Mouse (Mus musculus) stomach, embryonic 16.5 days (tissue): ENCODE measurements at regions not wholly inside any gene's neighbourhood (a gene's known extent, or its start where the extent isn't known, plus 50 kb on each side); places are given as distances from the start of the nearest gene placed in this dataset.

Source experiments
- ATAC-seq: fragments of 200-750 bp; cut with Nextera tagmentation; 2 replicates; pipeline ENCODE4 v1.8.0; 2017; ENCODE audit warnings: moderate number of reproducible peaks, moderate TSS enrichment; ENCODE audit not compliant: insufficient read depth, low FRiP score
- H3K27ac ChIP-seq: fragments of 300-500 bp; sonication (generic); 2 replicates; pipeline ENCODE4 v1.5.1; 2014; ENCODE audit warnings: low read length
- H3K27me3 ChIP-seq: fragments of 300-500 bp; sonication (generic); 2 replicates; pipeline ENCODE4 v1.6.1; 2014; ENCODE audit warnings: low read length, control low read depth, mixed read lengths; ENCODE audit not compliant: control insufficient read depth, insufficient read depth
- H3K36me3 ChIP-seq: fragments of 300-500 bp; sonication (generic); 2 replicates; pipeline ENCODE4 v1.6.1; 2014; ENCODE audit warnings: low read length; ENCODE audit not compliant: control insufficient read depth, insufficient read depth
- H3K4me1 ChIP-seq: fragments of 300-500 bp; sonication (generic); 2 replicates; pipeline ENCODE4 v1.6.1; 2014; ENCODE audit warnings: low read length, control low read depth, mixed read lengths; ENCODE audit not compliant: control insufficient read depth, insufficient read depth
- H3K4me2 ChIP-seq: fragments of 300-500 bp; sonication (generic); 2 replicates; pipeline ENCODE4 v1.6.1; 2014; ENCODE audit warnings: low read depth, low read length, mixed read lengths
- H3K4me3 ChIP-seq: fragments of 300-500 bp; sonication (generic); replicated peaks from 2 replicates; pipeline ENCODE4 v1.5.1; 2014; ENCODE audit warnings: mild to moderate bottlenecking, low read length
- H3K9ac ChIP-seq: fragments of 300-500 bp; sonication (generic); 2 replicates; pipeline ENCODE4 v1.6.1; 2014; ENCODE audit warnings: low read length
- H3K9me3 ChIP-seq: fragments of 300-500 bp; sonication (generic); replicated peaks from 2 replicates; pipeline ENCODE4 v1.6.1; 2016; ENCODE audit warnings: low read length, control low read depth; ENCODE audit not compliant: control insufficient read depth
- WGBS: fragments of 180-500 bp; shearing (Covaris S2); extraction: QIAGEN DNeasy Blood & Tissue Kit; methylation state at CpG from one replicate; pipeline ENCODE4 v1.1.7; 2014; 5-methylcytosine and 5-hydroxymethylcytosine counted together

GRCm38 (mm10) chr7:34587239-34587638, 69.3 kb downstream of the Kctd15 start:
- no peak for ATAC-seq
- Histone ChIP-seq H3K9ac (no peak overlapping the region), H3K4me3 (no peak overlapping the region), H3K4me1 (no peaks in the 10 kb centered on the region), H3K27ac (no peak overlapping the region), H3K4me2 (no peak overlapping the region), H3K36me3 (no peaks in the 10 kb centered on the region), H3K9me3 (peaks cover 6% of the 10 kb centered on the region; the same call in 1 of the 2 replicates), H3K27me3 (no peaks in the 10 kb centered on the region)
- 92% methylated on average over 3 of the region's 3 CpGs for WGBS

DNA sequence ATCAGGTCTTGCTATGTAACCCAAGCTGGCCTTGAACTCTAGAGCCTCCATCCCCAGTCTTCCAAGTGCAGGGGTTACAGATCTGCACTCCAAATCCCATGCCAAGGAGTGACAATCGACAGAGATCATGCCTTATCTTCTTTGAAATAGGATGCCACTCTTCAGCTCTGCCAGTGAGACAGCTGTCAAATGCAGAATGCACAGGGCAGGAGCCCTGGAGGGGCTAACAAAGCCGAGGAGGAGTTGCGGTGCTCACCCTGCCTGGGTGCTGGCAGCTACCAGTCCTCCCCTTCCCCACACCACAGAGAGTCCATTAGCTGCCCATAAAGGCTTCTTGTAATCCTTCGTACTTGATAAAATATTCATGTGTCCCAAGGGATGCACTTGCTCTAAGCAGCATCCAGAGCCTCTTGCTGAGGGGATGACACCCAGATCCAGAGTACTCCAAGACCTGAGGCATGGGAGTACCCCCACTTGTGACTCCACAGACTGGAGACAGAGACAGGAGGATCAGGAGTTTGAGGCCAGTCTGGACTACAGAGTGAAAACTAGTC, 71.1 kb downstream of the Kctd15 start:
- no peak overlapping the region for H3K9ac ChIP-seq
- no peak overlapping the region for H3K4me3 ChIP-seq
- H3K4me2 ChIP-seq, result no peak overlapping the region
- no peak overlapping the region for H3K27ac ChIP-seq
- WGBS, result 74% methylated on average over 4 of the region's 4 CpGs
- ATAC-seq, result no peak
- H3K9me3 ChIP-seq, result 0 out of 2 replicates have a peak, but pooled peaks cover 6% of the 10 kb centered on the region
- no peaks in the 10 kb centered on the region for H3K36me3 ChIP-seq
- H3K4me1 ChIP-seq, result no peaks in the 10 kb centered on the region
- no peaks in the 10 kb centered on the region for H3K27me3 ChIP-seq

DNA sequence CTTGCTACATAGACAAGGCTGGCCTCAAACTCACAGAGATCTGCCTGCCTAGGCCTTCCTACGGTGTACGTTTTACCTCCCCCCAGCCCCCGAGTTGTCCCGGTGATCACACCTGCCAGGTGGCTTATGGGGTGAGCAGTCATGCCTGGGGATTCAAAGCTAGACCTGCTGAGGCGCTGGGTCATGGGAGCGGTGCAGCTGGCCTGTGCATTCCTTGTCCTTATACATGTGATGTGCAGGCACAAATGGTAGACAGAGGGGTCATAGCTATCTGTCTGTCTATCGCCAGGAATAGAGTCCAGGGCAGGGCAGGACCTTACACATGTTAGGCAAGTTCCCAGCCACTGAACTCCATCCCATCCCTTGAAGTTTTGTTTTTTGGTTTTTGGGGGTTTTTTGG, 71.7 kb downstream of the Kctd15 start:
- Histone ChIP-seq H3K27me3 (no peaks in the 10 kb centered on the region), H3K4me1 (no peaks in the 10 kb centered on the region), H3K4me2 (no peak overlapping the region), H3K36me3 (no peaks in the 10 kb centered on the region), H3K9ac (no peak overlapping the region), H3K9me3 (0 out of 2 replicates have a peak, but pooled peaks cover 6% of the 10 kb centered on the region), H3K27ac (no peak overlapping the region), H3K4me3 (no peak overlapping the region)
- 88% methylated on average over 7 of the region's 7 CpGs for WGBS
- no peak for ATAC-seq

GRCm38 (mm10) chr7:34580866-34581265, 75.7 kb downstream of the Kctd15 start:
- Histone ChIP-seq H3K4me3 (no peak overlapping the region), H3K9ac (no peak overlapping the region), H3K36me3 (no peaks in the 10 kb centered on the region), H3K9me3 (0 out of 2 replicates have a peak, but pooled peaks cover 4% of the 10 kb centered on the region), H3K27ac (no peak overlapping the region), H3K27me3 (no peaks in the 10 kb centered on the region), H3K4me1 (no peaks in the 10 kb centered on the region), H3K4me2 (no peak overlapping the region)
- no peak for ATAC-seq
- 90% methylated on average over 9 of the region's 9 CpGs for WGBS

- Histone ChIP-seq H3K9me3 (no peaks in the 10 kb centered on the region), H3K9ac (peak overlapping the region; percentile 71), H3K4me3 (no peak overlapping the region), H3K36me3 (no peaks in the 10 kb centered on the region), H3K27ac (peak overlapping the region; percentile 79), H3K4me2 (peak overlapping the region; percentile 80), H3K4me1 (peaks cover 19% of the 10 kb centered on the region), H3K27me3 (no peaks in the 10 kb centered on the region)
- WGBS, result 31% methylated on average over 10 of the region's 10 CpGs
- ATAC-seq, result peak; percentile 45; the same call in 1 of the 2 replicates
Observed at GRCm38 (mm10) chr7:34571295-34571694, 85.2 kb downstream of the Kctd15 start.

DNA sequence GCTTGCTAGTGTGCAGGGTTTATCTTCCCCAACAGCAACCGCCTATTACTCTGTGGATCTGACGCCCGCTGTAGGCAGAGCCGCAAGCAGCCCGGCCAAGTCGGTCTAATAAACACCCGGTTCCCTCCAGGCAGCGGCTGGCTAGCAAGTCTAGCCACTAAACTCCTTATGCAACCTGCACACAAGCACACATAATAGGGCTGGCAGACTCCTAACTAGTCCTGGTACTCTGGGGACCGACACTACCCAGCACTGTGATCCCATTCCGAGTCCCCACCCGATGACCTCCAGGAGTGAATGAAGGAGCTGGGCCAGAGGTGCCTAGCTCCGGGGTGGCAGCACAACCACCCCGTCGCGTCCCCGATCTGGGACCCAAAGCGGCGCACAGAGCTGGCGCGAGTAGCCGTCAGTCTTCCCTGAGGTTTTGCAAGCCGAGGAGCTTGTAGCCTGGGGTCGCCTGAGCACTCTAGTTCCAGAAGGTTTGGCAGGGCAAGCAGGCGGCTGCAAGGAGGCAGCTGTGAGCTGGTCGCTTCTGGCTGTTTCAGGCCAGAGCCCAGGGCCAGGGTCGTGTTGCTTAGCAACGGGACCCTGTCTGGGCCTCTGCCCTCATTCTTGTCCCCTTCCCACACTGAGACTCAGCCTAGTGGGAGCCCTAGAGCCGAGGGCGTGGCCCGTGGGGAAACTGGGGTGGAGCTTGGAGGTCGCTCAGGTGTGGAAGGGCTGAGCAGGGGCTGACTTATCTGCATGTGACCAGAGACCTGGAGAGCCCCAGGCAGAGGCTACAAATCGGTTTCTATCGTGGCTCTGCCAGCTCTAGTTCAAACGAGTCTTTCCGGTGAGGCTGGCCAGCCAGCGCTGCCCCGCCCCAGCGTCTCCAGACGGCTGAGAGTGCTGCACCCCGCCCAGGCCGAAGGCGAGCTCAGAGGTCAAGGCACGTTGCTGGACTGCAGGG, 86.1 kb downstream of the Kctd15 start:
- peak overlapping the region; percentile 71 for H3K9ac ChIP-seq
- peak; percentile 88 for ATAC-seq
- WGBS, result 3% methylated on average over 43 of the region's 43 CpGs

GRCm38 (mm10) chr7:34569747-34570113, 86.8 kb downstream of the Kctd15 start:
- Histone ChIP-seq H3K27ac (peak overlapping the region; percentile 79; the same call in 1 of the 2 replicates), H3K9ac (peak overlapping the region; percentile 71)

More for the DNA sequence above, 86.1 kb downstream of the Kctd15 start:
- H3K36me3 ChIP-seq, result no peaks in the 10 kb centered on the region
- no peaks in the 10 kb centered on the region for H3K9me3 ChIP-seq
- H3K27ac ChIP-seq, result peak overlapping the region; percentile 79
- H3K4me1 ChIP-seq, result peaks cover 19% of the 10 kb centered on the region
- H3K4me3 ChIP-seq, result peak overlapping the region; percentile 40
- H3K27me3 ChIP-seq, result no peaks in the 10 kb centered on the region
- H3K4me2 ChIP-seq, result peak overlapping the region; percentile 80

DNA sequence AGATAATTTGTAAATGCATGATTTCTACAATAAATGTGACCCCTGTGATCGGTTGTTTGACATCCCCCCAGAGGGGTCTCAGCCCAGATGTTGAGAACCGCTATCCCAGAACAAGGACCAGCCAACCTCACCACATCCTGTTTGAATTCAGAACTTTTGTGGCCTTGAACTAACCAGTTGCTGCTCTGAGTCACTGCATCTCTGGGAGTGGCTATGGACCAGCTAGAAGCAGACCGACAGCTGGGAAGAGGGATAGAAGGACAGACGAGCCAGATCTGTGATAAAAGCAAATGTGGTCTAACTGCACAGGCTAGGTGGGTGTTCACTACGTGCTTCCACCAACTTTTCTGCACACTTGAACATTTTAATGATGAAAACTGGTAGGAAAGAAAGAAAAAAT, 89.0 kb downstream of the Kctd15 start:
- Histone ChIP-seq H3K27me3 (no peaks in the 10 kb centered on the region), H3K36me3 (no peaks in the 10 kb centered on the region), H3K9me3 (no peaks in the 10 kb centered on the region), H3K27ac (no peak overlapping the region), H3K4me2 (no peak overlapping the region), H3K9ac (no peak overlapping the region), H3K4me1 (peaks cover 19% of the 10 kb centered on the region), H3K4me3 (no peak overlapping the region)
- no peak for ATAC-seq
- 61% methylated on average over 5 of the region's 5 CpGs for WGBS

More at GRCm38 (mm10) chr7:34569747-34570113, 86.8 kb downstream of the Kctd15 start:
- Histone ChIP-seq H3K4me3 (peak overlapping the region; percentile 40; the same call in 1 of the 2 replicates), H3K9me3 (no peaks in the 10 kb centered on the region), H3K4me2 (peak overlapping the region; percentile 80), H3K27me3 (no peaks in the 10 kb centered on the region), H3K4me1 (peaks cover 19% of the 10 kb centered on the region), H3K36me3 (no peaks in the 10 kb centered on the region)
- ATAC-seq, result no peak
- WGBS, result 10% methylated on average over 8 of the region's 8 CpGs

GRCm38 (mm10) chr7:34562160-34562559, 94.4 kb downstream of the Kctd15 start:
- no peak for ATAC-seq
- Histone ChIP-seq H3K9me3 (no peaks in the 10 kb centered on the region; the same call in 1 of the 2 replicates), H3K9ac (no peak overlapping the region), H3K27me3 (no peaks in the 10 kb centered on the region), H3K36me3 (no peaks in the 10 kb centered on the region), H3K4me3 (no peak overlapping the region), H3K27ac (no peak overlapping the region), H3K4me2 (no peak overlapping the region), H3K4me1 (no peaks in the 10 kb centered on the region)
- WGBS, result 80% methylated on average over 2 of the region's 2 CpGs
